Mouse (Mus musculus) kidney, embryonic 15.5 days (tissue): ENCODE results near the gene Erp29. TPM values are rescaled to one million over a fixed set of nuclear protein-coding genes. Genes with fewer than 3 reads are reported as not detected.

Experiments used
- ATAC-seq: fragments of 200-750 bp; cut with Nextera tagmentation; replicated peaks from 2 replicates; pipeline ENCODE4 v1.8.0; 2017; ENCODE audit warnings: moderate TSS enrichment; ENCODE audit not compliant: low FRiP score
- H3K27ac ChIP-seq: fragments of 300-500 bp; sonication (generic); 2 replicates; pipeline ENCODE4 v1.5.1; 2015; ENCODE audit warnings: mild to moderate bottlenecking, inconsistent platforms
- H3K27me3 ChIP-seq: fragments of 300-500 bp; sonication (generic); 2 replicates; pipeline ENCODE4 v1.6.1; 2015; ENCODE audit warnings: inconsistent platforms
- H3K36me3 ChIP-seq: fragments of 300-500 bp; sonication (generic); 2 replicates; pipeline ENCODE4 v1.6.1; 2015; ENCODE audit warnings: inconsistent platforms
- H3K4me1 ChIP-seq: fragments of 300-500 bp; sonication (generic); 2 replicates; pipeline ENCODE4 v1.6.1; 2015; ENCODE audit warnings: inconsistent platforms
- H3K4me2 ChIP-seq: fragments of 300-500 bp; sonication (generic); 2 replicates; pipeline ENCODE4 v1.6.1; 2015; ENCODE audit warnings: moderate library complexity, mild to moderate bottlenecking, inconsistent platforms
- H3K4me3 ChIP-seq: fragments of 300-500 bp; sonication (generic); replicated peaks from 2 replicates; pipeline ENCODE4 v1.5.1; 2015; ENCODE audit warnings: mild to moderate bottlenecking, inconsistent platforms
- H3K9ac ChIP-seq: fragments of 300-500 bp; sonication (generic); 2 replicates; pipeline ENCODE4 v1.6.1; 2015; ENCODE audit warnings: mild to moderate bottlenecking, inconsistent platforms
- H3K9me3 ChIP-seq: fragments of 300-500 bp; sonication (generic); replicated peaks from 2 replicates; pipeline ENCODE4 v1.6.1; 2016; ENCODE audit warnings: inconsistent platforms
- WGBS: fragments of 180-500 bp; shearing (Covaris S2); methylation state at CpG from one replicate; pipeline ENCODE4 v1.1.7; 2015; ENCODE audit warnings: mixed read lengths; 5-methylcytosine and 5-hydroxymethylcytosine counted together
- polyA plus RNA-seq: library from polyadenylated mRNA; unstranded; fragments of >200 nt; fragmentation: Nextera tagmentation; extraction: Ambion mirVana; gene quantifications from 2 replicates; pipeline ENCODE4 v1.2.1, GENCODE M21; 2015

Gene Erp29
- polyA plus RNA-seq, 1 experiment from 2014 or later: 174 TPM

DNA sequence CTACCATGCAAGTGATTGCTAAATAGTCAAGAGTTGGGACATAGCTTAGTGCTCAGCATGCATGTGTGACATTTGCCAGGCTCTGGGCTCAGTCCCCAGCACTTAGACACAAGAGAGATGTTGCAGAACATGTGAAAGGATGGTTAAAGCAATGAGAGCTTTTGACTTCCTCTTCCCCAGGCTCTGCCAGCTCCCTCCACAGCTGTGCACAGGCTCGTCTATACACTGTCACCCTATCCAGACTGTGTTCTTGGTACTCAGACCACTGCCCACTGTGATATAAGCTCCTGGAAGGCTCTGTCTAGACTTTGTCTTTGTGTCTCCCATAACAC lies 9.8 kb upstream of the Erp29 start:
- H3K27me3 ChIP-seq: no peaks in the 10 kb centered on the region
- ATAC-seq: no peak
- 37% methylated on average over 1 of the region's 1 CpGs for WGBS
- no peak overlapping the region for H3K27ac ChIP-seq
- no peak overlapping the region for H3K9ac ChIP-seq
- no peak overlapping the region for H3K4me3 ChIP-seq
- H3K4me2 ChIP-seq: no peak overlapping the region
- H3K36me3 ChIP-seq: no peaks in the 10 kb centered on the region
- H3K4me1 ChIP-seq: peaks cover 6% of the 10 kb centered on the region; the same call in 1 of the 2 replicates
- H3K9me3 ChIP-seq: no peaks in the 10 kb centered on the region

DNA sequence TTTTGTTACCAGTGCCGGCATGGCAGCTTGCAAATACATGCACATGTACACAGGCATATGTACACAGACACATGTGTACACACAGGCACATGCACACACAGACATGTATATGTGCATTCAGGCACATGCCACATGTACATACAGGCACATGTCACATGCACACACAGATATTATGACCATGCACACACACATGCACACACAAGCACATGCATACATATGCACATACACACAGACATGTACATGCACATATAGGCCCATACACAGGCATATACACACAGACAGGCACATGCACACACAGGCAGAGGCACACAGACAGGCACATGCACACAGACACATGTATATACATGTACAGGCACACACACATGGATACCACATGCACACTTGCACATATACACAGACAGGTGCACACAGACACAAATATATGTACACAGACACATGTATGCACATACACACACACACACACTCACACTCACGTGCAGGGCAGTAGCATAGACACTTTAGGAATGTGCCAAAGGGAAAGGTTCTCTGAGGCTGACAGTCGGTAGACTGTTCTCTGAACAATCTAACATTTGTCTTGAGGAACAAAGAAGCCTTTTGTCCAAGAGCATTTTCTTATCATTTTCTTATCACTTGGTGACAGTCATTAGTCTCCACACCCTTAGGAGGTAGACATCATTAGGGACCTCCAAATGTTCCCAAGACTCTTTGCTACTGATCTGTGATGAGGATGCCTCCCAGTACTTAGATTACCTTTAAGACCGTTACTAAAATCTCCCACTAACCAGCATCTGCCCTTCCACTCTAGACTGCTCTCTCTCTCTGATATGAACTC lies 9.2 kb upstream of the Erp29 start:
- Histone ChIP-seq H3K9me3 (no peaks in the 10 kb centered on the region), H3K27me3 (no peaks in the 10 kb centered on the region), H3K4me1 (peaks cover 6% of the 10 kb centered on the region; the same call in 1 of the 2 replicates), H3K27ac (no peak overlapping the region), H3K4me2 (no peak overlapping the region), H3K4me3 (no peak overlapping the region), H3K36me3 (no peaks in the 10 kb centered on the region), H3K9ac (no peak overlapping the region)
- no peak for ATAC-seq
- WGBS: 66% methylated on average over 4 of the region's 4 CpGs

- no peak for ATAC-seq
- Histone ChIP-seq H3K4me2 (no peak overlapping the region), H3K9me3 (no peaks in the 10 kb centered on the region), H3K9ac (no peak overlapping the region), H3K4me3 (no peak overlapping the region), H3K4me1 (peaks cover 30% of the 10 kb centered on the region), H3K27me3 (no peaks in the 10 kb centered on the region), H3K27ac (no peak overlapping the region), H3K36me3 (no peaks in the 10 kb centered on the region)
- WGBS: 65% methylated on average over 9 of the region's 9 CpGs
Observed at GRCm38 (mm10) chr5:121455510-121456265, 3.4 kb upstream of the Erp29 start.

DNA sequence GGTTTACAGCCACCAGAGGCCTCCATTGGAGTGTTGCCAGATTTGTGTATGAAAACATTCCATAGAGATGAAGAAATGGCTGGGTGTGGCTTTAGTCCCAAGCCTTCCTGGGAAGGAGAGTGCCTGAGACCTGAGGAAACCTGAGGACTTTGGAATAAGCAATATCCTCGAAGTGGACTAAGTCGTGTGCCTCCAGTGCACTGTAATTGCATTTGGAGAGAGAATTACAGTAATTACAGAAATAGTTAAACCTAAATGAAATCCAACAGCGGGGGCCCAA lies 2.1 kb upstream of the Erp29 start:
- Histone ChIP-seq H3K4me2 (0 out of 2 replicates have a peak overlapping the region, but pooled peaks have one; percentile 4), H3K9ac (no peak overlapping the region), H3K9me3 (no peaks in the 10 kb centered on the region), H3K27ac (peak overlapping the region; percentile 46; the same call in 1 of the 2 replicates), H3K4me1 (peaks cover 40% of the 10 kb centered on the region), H3K4me3 (no peak overlapping the region), H3K27me3 (no peaks in the 10 kb centered on the region), H3K36me3 (peaks cover 6% of the 10 kb centered on the region)
- no peak for ATAC-seq
- WGBS: 89% methylated on average over 3 of the region's 3 CpGs

DNA sequence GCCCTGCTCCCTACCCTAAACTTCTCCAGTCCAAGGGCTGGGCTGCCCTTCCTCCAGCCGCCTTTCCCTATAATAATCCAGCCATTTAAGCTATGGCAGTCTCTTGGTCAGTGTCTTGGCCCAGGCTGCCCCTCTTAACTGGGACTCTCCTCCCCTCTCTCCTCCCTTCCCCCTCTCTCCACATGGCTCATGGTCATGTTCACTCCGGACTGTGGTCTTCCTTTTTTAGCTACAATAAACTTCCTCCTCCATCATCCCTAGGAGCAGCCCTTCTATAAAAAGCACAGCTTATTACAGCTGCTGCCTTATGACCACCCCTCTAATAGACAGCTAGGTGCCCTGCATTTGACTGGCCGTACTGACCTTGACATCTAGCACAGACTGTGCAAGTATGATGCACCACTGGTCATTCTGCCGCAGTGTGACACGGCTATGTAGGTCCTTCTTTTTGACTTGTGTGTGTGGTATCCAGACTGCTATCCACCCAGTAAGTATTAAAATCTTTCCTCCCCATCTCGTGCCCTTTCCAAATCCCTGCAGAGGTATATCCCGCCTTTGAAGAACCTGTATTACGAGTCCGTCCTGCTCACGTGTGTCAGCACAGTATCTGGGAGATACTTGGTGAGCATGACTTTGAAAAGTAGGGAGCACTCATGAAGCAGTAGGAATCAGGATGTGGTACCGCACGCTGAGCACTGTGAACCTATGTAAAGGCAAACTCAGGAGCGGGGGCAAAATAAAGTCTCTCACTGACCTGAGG lies 1.6 kb upstream of the Erp29 start:
- peak overlapping the region; percentile 95; the same call in 1 of the 2 replicates for H3K27ac ChIP-seq
- peaks cover 40% of the 10 kb centered on the region for H3K4me1 ChIP-seq
- peak overlapping the region; percentile 82; the same call in 1 of the 2 replicates for H3K9ac ChIP-seq
- ATAC-seq: no peak
- 82% methylated on average over 13 of the region's 13 CpGs for WGBS
- no peaks in the 10 kb centered on the region for H3K27me3 ChIP-seq
- no peaks in the 10 kb centered on the region for H3K9me3 ChIP-seq
- peaks cover 11% of the 10 kb centered on the region for H3K36me3 ChIP-seq
- no peak overlapping the region for H3K4me3 ChIP-seq
- peak overlapping the region; percentile 74 for H3K4me2 ChIP-seq

- Histone ChIP-seq H3K27me3 (no peaks in the 10 kb centered on the region), H3K36me3 (peaks cover 21% of the 10 kb centered on the region), H3K4me3 (peak overlapping the region; percentile 97), H3K4me1 (peaks cover 40% of the 10 kb centered on the region), H3K9me3 (no peaks in the 10 kb centered on the region), H3K9ac (peak overlapping the region; percentile 82), H3K27ac (peak overlapping the region; percentile 95), H3K4me2 (peak overlapping the region; percentile 74)
- 6% methylated on average over 9 of the region's 9 CpGs for WGBS
- peak; percentile 4; the same call in 1 of the 2 replicates for ATAC-seq
Observed at GRCm38 (mm10) chr5:121452906-121453305, 600 bp upstream of the Erp29 start.

GRCm38 (mm10) chr5:121451644-121452025 lies 671 bp downstream of the Erp29 start, which contains the start of gene Tmem116:
Tmem116 (plus strand) TSS chr5:121451893.
- Histone ChIP-seq H3K9ac (peak within 1 kb of the TSS; percentile 91), H3K4me2 (peak within 1 kb of the TSS; percentile 74), H3K36me3 (peaks cover 34% of the 10 kb centered on the region), H3K27me3 (no peaks in the 10 kb centered on the region), H3K4me1 (peaks cover 40% of the 10 kb centered on the region), H3K9me3 (no peaks in the 10 kb centered on the region), H3K27ac (peak within 1 kb of the TSS; percentile 95), H3K4me3 (peak within 1 kb of the TSS; percentile 97)
- ATAC-seq: no peak
- WGBS: 0% methylated on average over 17 of the region's 17 CpGs

GRCm38 (mm10) chr5:121451203-121451602 lies 1.1 kb downstream of the Erp29 start:
- peaks cover 40% of the 10 kb centered on the region for H3K4me1 ChIP-seq
- H3K4me2 ChIP-seq: peak overlapping the region; percentile 74
- no peaks in the 10 kb centered on the region for H3K27me3 ChIP-seq
- peak overlapping the region; percentile 97 for H3K4me3 ChIP-seq
- H3K27ac ChIP-seq: peak overlapping the region; percentile 93
- ATAC-seq: no peak
- peaks cover 38% of the 10 kb centered on the region for H3K36me3 ChIP-seq
- peak overlapping the region; percentile 91 for H3K9ac ChIP-seq
- no peaks in the 10 kb centered on the region for H3K9me3 ChIP-seq
- WGBS: 24% methylated on average over 8 of the region's 8 CpGs

DNA sequence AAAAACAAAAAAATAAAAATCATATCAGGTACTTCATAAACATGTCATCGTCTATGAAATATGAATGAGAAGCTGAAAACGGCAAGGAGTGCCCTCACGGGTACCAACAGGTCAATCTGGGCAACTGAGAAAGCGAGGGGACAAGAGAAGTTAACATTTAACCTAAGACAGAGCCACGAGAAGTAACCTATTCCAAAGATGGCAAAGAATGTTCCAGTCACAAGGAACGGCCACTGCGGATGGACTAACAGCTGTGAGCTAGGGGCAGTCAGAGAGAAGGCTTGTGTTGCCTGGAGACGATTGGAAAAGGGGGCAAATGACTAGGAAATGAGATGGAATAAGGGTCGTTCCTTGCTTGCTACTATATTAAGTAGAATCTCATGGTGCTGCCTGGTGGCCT lies 1.8 kb downstream of the Erp29 start:
- H3K36me3 ChIP-seq: peaks cover 46% of the 10 kb centered on the region
- peak overlapping the region; percentile 74 for H3K4me2 ChIP-seq
- WGBS: 68% methylated on average over 9 of the region's 9 CpGs
- H3K27ac ChIP-seq: 0 out of 2 replicates have a peak overlapping the region, but pooled peaks have one; percentile 14
- H3K4me1 ChIP-seq: peaks cover 40% of the 10 kb centered on the region
- no peaks in the 10 kb centered on the region for H3K27me3 ChIP-seq
- no peak for ATAC-seq
- H3K9me3 ChIP-seq: no peaks in the 10 kb centered on the region
- no peak overlapping the region for H3K9ac ChIP-seq
- peak overlapping the region; percentile 97; the same call in 1 of the 2 replicates for H3K4me3 ChIP-seq

- Histone ChIP-seq H3K36me3 (peaks cover 51% of the 10 kb centered on the region), H3K9ac (no peak overlapping the region), H3K4me1 (peaks cover 40% of the 10 kb centered on the region), H3K27me3 (no peaks in the 10 kb centered on the region), H3K4me2 (no peak overlapping the region), H3K4me3 (no peak overlapping the region), H3K27ac (no peak overlapping the region), H3K9me3 (no peaks in the 10 kb centered on the region)
- WGBS: 73% methylated on average over 6 of the region's 6 CpGs
- no peak for ATAC-seq
Observed at GRCm38 (mm10) chr5:121449976-121450375, 2.3 kb downstream of the Erp29 start.

- Histone ChIP-seq H3K27ac (no peak overlapping the region), H3K36me3 (peaks cover 66% of the 10 kb centered on the region), H3K9ac (no peak overlapping the region), H3K4me2 (no peak overlapping the region), H3K4me1 (peaks cover 26% of the 10 kb centered on the region), H3K4me3 (no peak overlapping the region), H3K27me3 (no peaks in the 10 kb centered on the region), H3K9me3 (no peaks in the 10 kb centered on the region)
- 92% methylated on average over 3 of the region's 3 CpGs for WGBS
- no peak for ATAC-seq
Observed at GRCm38 (mm10) chr5:121448450-121448849, 3.9 kb downstream of the Erp29 start.

- Histone ChIP-seq H3K27ac (no peak overlapping the region), H3K4me1 (0 out of 2 replicates have a peak, but pooled peaks cover 3% of the 10 kb centered on the region), H3K9me3 (no peaks in the 10 kb centered on the region), H3K4me2 (no peak overlapping the region), H3K36me3 (peaks cover 97% of the 10 kb centered on the region), H3K9ac (no peak overlapping the region), H3K27me3 (no peaks in the 10 kb centered on the region), H3K4me3 (no peak overlapping the region)
- 90% methylated on average over 5 of the region's 5 CpGs for WGBS
- no peak for ATAC-seq
Observed at GRCm38 (mm10) chr5:121444870-121445269, 7.4 kb downstream of the Erp29 start.
